Mouse (Mus musculus) erythroblast, adult 5-6 weeks (primary cell): ENCODE measurements around the gene Rad51b. TPM values are rescaled to one million over a fixed set of nuclear protein-coding genes. Genes with fewer than 3 reads are reported as not detected.

Source experiments
- ATAC-seq: replicated peaks from 2 replicates; pipeline ENCODE4 v1.8.0; 2016; ENCODE audit warnings: moderate number of reproducible peaks, mild to moderate bottlenecking, moderate TSS enrichment, inconsistent platforms; ENCODE audit not compliant: poor library complexity, low FRiP score, severe bottlenecking
- total RNA-seq, 2 experiments: library from RNA; stranded (forward) in 1 of 2; stranded (reverse) in 1 of 2; fragments of 150-400 nt in 1 of 2; fragments of 200-764, 138-1000 nt in 1 of 2; gene quantifications; 2 replicates each; pipeline versions ENCODE4 v1.2.3 to v1.2.4; 2015 to 2017; ENCODE audit warnings: low replicate concordance in 2 of 2

Gene Rad51b
- total RNA-seq, 2 experiments from 2014 or later, result 3.5 to 4.2 TPM

- ATAC-seq, result no peak
These were observed 132.6 kb downstream of the Rad51b start for GRCm38 (mm10) chr12:79429507-79430291.

- no peak for ATAC-seq
These were observed 134.1 kb downstream of the Rad51b start for GRCm38 (mm10) chr12:79431138-79431537.

GRCm38 (mm10) chr12:79433724-79434442 lies 136.8 kb downstream of the Rad51b start:
- no peak for ATAC-seq

GRCm38 (mm10) chr12:79435474-79435873 lies 138.4 kb downstream of the Rad51b start:
- ATAC-seq, result no peak

- ATAC-seq, result no peak
These were observed 139.0 kb downstream of the Rad51b start for GRCm38 (mm10) chr12:79436035-79436434.

GRCm38 (mm10) chr12:79436892-79437291 lies 139.8 kb downstream of the Rad51b start:
- ATAC-seq, result no peak

GRCm38 (mm10) chr12:79437572-79437971 lies 140.5 kb downstream of the Rad51b start:
- ATAC-seq, result no peak

GRCm38 (mm10) chr12:79439961-79440360 lies 142.9 kb downstream of the Rad51b start:
- ATAC-seq, result no peak

- no peak for ATAC-seq
These were observed 144.3 kb downstream of the Rad51b start for GRCm38 (mm10) chr12:79441210-79442005.

GRCm38 (mm10) chr12:79442126-79442525 lies 145.0 kb downstream of the Rad51b start:
- no peak for ATAC-seq

- ATAC-seq, result no peak
These were observed 145.8 kb downstream of the Rad51b start for GRCm38 (mm10) chr12:79442836-79443390.

GRCm38 (mm10) chr12:79444646-79445045 lies 147.6 kb downstream of the Rad51b start:
- ATAC-seq, result no peak

- ATAC-seq, result no peak
These were observed 150.0 kb downstream of the Rad51b start for GRCm38 (mm10) chr12:79447039-79447438.

GRCm38 (mm10) chr12:79449817-79450411 lies 152.8 kb downstream of the Rad51b start:
- ATAC-seq, result no peak

GRCm38 (mm10) chr12:79452882-79453281 lies 155.8 kb downstream of the Rad51b start:
- ATAC-seq, result no peak

- ATAC-seq, result no peak
These were observed 156.9 kb downstream of the Rad51b start for GRCm38 (mm10) chr12:79454017-79454416.

- no peak for ATAC-seq
These were observed 158.2 kb downstream of the Rad51b start for GRCm38 (mm10) chr12:79455061-79455847.

GRCm38 (mm10) chr12:79455848-79456164 lies 158.7 kb downstream of the Rad51b start:
- no peak for ATAC-seq

GRCm38 (mm10) chr12:79456251-79456650 lies 159.2 kb downstream of the Rad51b start:
- ATAC-seq, result no peak
